Mouse (Mus musculus): Measurements from ENCODE around the gene Gm28372. TPM values are rescaled to one million over a fixed set of nuclear protein-coding genes. Genes with fewer than 3 reads are reported as not detected.
A peak's percentile ranks its signal among the peaks of the same experiment; 100 is the strongest.

Gm28372 gene
- polyA plus RNA-seq, 1 experiment = not detected

GRCm38 (mm10) chr2:130449794-130450433 is 44.9 kb downstream of the Gm28372 start, which contains the start of gene Ptpra:
TSS of gene Ptpra (plus strand) at chr2:130450278.
- Histone ChIP-seq H3K27ac (ENCODE audit: insufficient read depth, low read length) (peak within 1 kb of the TSS; percentile 63), H3K4me3 (ENCODE audit: insufficient read depth, low read length) (peak within 1 kb of the TSS; percentile 73), H3K4me1 (ENCODE audit: control insufficient read depth, insufficient read depth, low read length) (peaks cover 12% of the 10 kb centered on the region)
- TF ChIP-seq CTCF (IDR thresholded peaks at IDR 0.05; ENCODE audit: borderline replicate concordance, insufficient read depth, low read length) = no peak
- TF ChIP-seq POLR2A (IDR thresholded peaks at IDR 0.05; ENCODE audit: low read depth, low read length) = peak; percentile 91

GRCm38 (mm10) chr2:130450434-130450796 is 45.4 kb downstream of the Gm28372 start:
- TF ChIP-seq POLR2A (IDR thresholded peaks at IDR 0.05; ENCODE audit: low read depth, low read length) = no peak; the same call in 1 of the 2 replicates
- TF ChIP-seq CTCF (IDR thresholded peaks at IDR 0.05; ENCODE audit: borderline replicate concordance, insufficient read depth, low read length) = no peak
- H3K4me1 ChIP-seq (ENCODE audit: control insufficient read depth, insufficient read depth, low read length) = peaks cover 12% of the 10 kb centered on the region

GRCm38 (mm10) chr2:130451086-130451726 is 46.2 kb downstream of the Gm28372 start:
- no peak for TF ChIP-seq CTCF (IDR thresholded peaks at IDR 0.05; ENCODE audit: borderline replicate concordance, insufficient read depth, low read length)
- no peak for TF ChIP-seq POLR2A (IDR thresholded peaks at IDR 0.05; ENCODE audit: low read depth, low read length)
- no peak overlapping the region for H3K27ac ChIP-seq (ENCODE audit: insufficient read depth, low read length)

More at GRCm38 (mm10) chr2:130450434-130450796, 45.4 kb downstream of the Gm28372 start:
- Histone ChIP-seq H3K4me3 (ENCODE audit: insufficient read depth, low read length) (peak overlapping the region; percentile 73), H3K27ac (ENCODE audit: insufficient read depth, low read length) (peak overlapping the region; percentile 63)

GRCm38 (mm10) chr2:130451727-130452090 is 46.7 kb downstream of the Gm28372 start:
- Histone ChIP-seq H3K27ac (ENCODE audit: insufficient read depth, low read length) (no peak overlapping the region), H3K4me3 (ENCODE audit: insufficient read depth, low read length) (peak overlapping the region; percentile 73), H3K4me1 (ENCODE audit: control insufficient read depth, insufficient read depth, low read length) (peaks cover 12% of the 10 kb centered on the region)
- no peak for TF ChIP-seq POLR2A (IDR thresholded peaks at IDR 0.05; ENCODE audit: low read depth, low read length)
- TF ChIP-seq CTCF (IDR thresholded peaks at IDR 0.05; ENCODE audit: borderline replicate concordance, insufficient read depth, low read length) = no peak

More at GRCm38 (mm10) chr2:130451086-130451726, 46.2 kb downstream of the Gm28372 start:
- Histone ChIP-seq H3K4me3 (ENCODE audit: insufficient read depth, low read length) (peak overlapping the region; percentile 73), H3K4me1 (ENCODE audit: control insufficient read depth, insufficient read depth, low read length) (peaks cover 12% of the 10 kb centered on the region)

GRCm38 (mm10) chr2:130452266-130452665 is 47.2 kb downstream of the Gm28372 start:
- H3K4me3 ChIP-seq (ENCODE audit: insufficient read depth, low read length) = no peak overlapping the region
- TF ChIP-seq CTCF (IDR thresholded peaks at IDR 0.05; ENCODE audit: borderline replicate concordance, insufficient read depth, low read length) (no peak), POLR2A (IDR thresholded peaks at IDR 0.05; ENCODE audit: low read depth, low read length) (no peak)
- no peak overlapping the region for H3K27ac ChIP-seq (ENCODE audit: insufficient read depth, low read length)
- H3K4me1 ChIP-seq (ENCODE audit: control insufficient read depth, insufficient read depth, low read length) = peaks cover 12% of the 10 kb centered on the region

GRCm38 (mm10) chr2:130453421-130453820 is 48.4 kb downstream of the Gm28372 start:
- Histone ChIP-seq H3K4me1 (ENCODE audit: control insufficient read depth, insufficient read depth, low read length) (peaks cover 12% of the 10 kb centered on the region), H3K27ac (ENCODE audit: insufficient read depth, low read length) (no peak overlapping the region), H3K4me3 (ENCODE audit: insufficient read depth, low read length) (no peak overlapping the region)
- no peak for TF ChIP-seq CTCF (IDR thresholded peaks at IDR 0.05; ENCODE audit: borderline replicate concordance, insufficient read depth, low read length)
- no peak for TF ChIP-seq POLR2A (IDR thresholded peaks at IDR 0.05; ENCODE audit: low read depth, low read length)

- Histone ChIP-seq H3K4me1 (ENCODE audit: control insufficient read depth, insufficient read depth, low read length) (peaks cover 13% of the 10 kb centered on the region), H3K4me3 (ENCODE audit: insufficient read depth, low read length) (no peak overlapping the region), H3K27ac (ENCODE audit: insufficient read depth, low read length) (no peak overlapping the region)
- TF ChIP-seq POLR2A (IDR thresholded peaks at IDR 0.05; ENCODE audit: low read depth, low read length) (no peak), CTCF (IDR thresholded peaks at IDR 0.05; ENCODE audit: borderline replicate concordance, insufficient read depth, low read length) (no peak)
Measured at GRCm38 (mm10) chr2:130454748-130455370, 49.8 kb downstream of the Gm28372 start.

Other genes with a start within 250 kb of the Gm28372 start
- 115 and 128 TPM in 2 replicates for gene Snrpb, start 225.8 kb upstream of the Gm28372 start, polyA plus RNA-seq (2011; ENCODE audit: insufficient read length, low read depth, missing spikeins)
- not detected in 2 replicates for gene Tmc2, start 210.0 kb upstream of the Gm28372 start, polyA plus RNA-seq (2011; ENCODE audit: insufficient read length, low read depth, missing spikeins)
- 163 and 172 TPM in 2 replicates for gene Nop56, start 130.8 kb upstream of the Gm28372 start, polyA plus RNA-seq (2011; ENCODE audit: insufficient read length, low read depth, missing spikeins)
- gene Idh3b, start 120.7 kb upstream of the Gm28372 start, polyA plus RNA-seq (2011; ENCODE audit: insufficient read length, low read depth, missing spikeins) = 143 and 156 TPM in 2 replicates
- 3.0 and 4.1 TPM in 2 replicates for gene Ebf4, start 110.1 kb upstream of the Gm28372 start, polyA plus RNA-seq (2011; ENCODE audit: insufficient read length, low read depth, missing spikeins)
- 38.9 and 54.4 TPM in 2 replicates for gene Cpxm1, start 7.7 kb upstream of the Gm28372 start, polyA plus RNA-seq (2011; ENCODE audit: insufficient read length, low read depth, missing spikeins)
- gene 1700020A23Rik, start within 50 bp of the Gm28372 start, polyA plus RNA-seq (2011; ENCODE audit: insufficient read length, low read depth, missing spikeins) = not detected in 2 replicates
- gene Tmem239, start 1.2 kb downstream of the Gm28372 start, polyA plus RNA-seq (2011; ENCODE audit: insufficient read length, low read depth, missing spikeins) = not detected in 2 replicates
- gene Vps16, start 19.1 kb downstream of the Gm28372 start, polyA plus RNA-seq (2011; ENCODE audit: insufficient read length, low read depth, missing spikeins) = 84.9 and 90.1 TPM in 2 replicates
- gene Pced1a, start 19.5 kb downstream of the Gm28372 start, polyA plus RNA-seq (2011; ENCODE audit: insufficient read length, low read depth, missing spikeins) = 15.8 and 18.7 TPM in 2 replicates
- gene Ptpra, start 45.0 kb downstream of the Gm28372 start, polyA plus RNA-seq (2011; ENCODE audit: insufficient read length, low read depth, missing spikeins) = 116 and 121 TPM in 2 replicates
- gene Mrps26, start 158.5 kb downstream of the Gm28372 start, polyA plus RNA-seq (2011; ENCODE audit: insufficient read length, low read depth, missing spikeins) = 24.4 and 24.7 TPM in 2 replicates
- not detected in 2 replicates for gene Oxt, start 170.9 kb downstream of the Gm28372 start, polyA plus RNA-seq (2011; ENCODE audit: insufficient read length, low read depth, missing spikeins)
- not detected in 2 replicates for gene Avp, start 177.3 kb downstream of the Gm28372 start, polyA plus RNA-seq (2011; ENCODE audit: insufficient read length, low read depth, missing spikeins)
- gene Fastkd5, start 224.8 kb downstream of the Gm28372 start, polyA plus RNA-seq (2011; ENCODE audit: insufficient read length, low read depth, missing spikeins) = 9.3 and 10.3 TPM in 2 replicates
- 7.2 and 8.4 TPM in 2 replicates for gene Ubox5, start 224.8 kb downstream of the Gm28372 start, polyA plus RNA-seq (2011; ENCODE audit: insufficient read length, low read depth, missing spikeins)
- 4.5 and 5.1 TPM in 2 replicates for gene Lzts3, start 237.6 kb downstream of the Gm28372 start, polyA plus RNA-seq (2011; ENCODE audit: insufficient read length, low read depth, missing spikeins)

Measured in embryonic fibroblast, embryonic 13.5 days (primary cell).